Mouse (Mus musculus) MEL (cell line): ENCODE measurements around the gene Rnf5. TPM values are rescaled to one million over a fixed set of nuclear protein-coding genes. Genes with fewer than 3 reads are reported as not detected.
A peak's percentile ranks its signal among the peaks of the same experiment; 100 is the strongest.

Experiments used
- DNase-seq: peaks from one replicate; pipeline ENCODE4 v3.0.0; 2011; ENCODE audit warnings: low read depth, low spot score
- H3K27ac ChIP-seq: 2 replicates; pipeline ENCODE4 v1.5.1; 2012; ENCODE audit warnings: low read depth, mild to moderate bottlenecking, control low read depth, low read length, moderate library complexity; ENCODE audit not compliant: control insufficient read depth
- H3K27me3 ChIP-seq, 2 experiments: fragments of 150-350 bp in 1 of 2; sonication (generic) in 1 of 2; 2 replicates each; pipeline ENCODE4 v1.6.1; 2012; ENCODE audit warnings: low read length in 2 of 2, mild to moderate bottlenecking in 2 of 2, improper control_type of control experiment in 1 of 2, moderate library complexity in 1 of 2; ENCODE audit not compliant: insufficient read depth in 2 of 2, control insufficient read depth in 1 of 2
- H3K36me3 ChIP-seq, 2 experiments: 2 replicates each; pipeline ENCODE4 v1.6.1; 2012 to 2014; ENCODE audit warnings: low read length in 2 of 2, improper control_type of control experiment in 1 of 2, inconsistent platforms in 1 of 2, mild to moderate bottlenecking in 1 of 2; ENCODE audit not compliant: insufficient read depth in 2 of 2, control insufficient read depth in 1 of 2
- H3K4me1 ChIP-seq, 2 experiments: fragments of 150-350 bp in 1 of 2; sonication (generic) in 1 of 2; 2 replicates each; pipeline ENCODE4 v1.6.1; 2012; ENCODE audit warnings: low read length in 2 of 2, improper control_type of control experiment in 1 of 2, mild to moderate bottlenecking in 1 of 2; ENCODE audit not compliant: insufficient read depth in 2 of 2, control insufficient read depth in 1 of 2
- H3K4me3 ChIP-seq, 2 experiments: fragments of 150-350 bp in 1 of 2; sonication (generic) in 1 of 2; 2 replicates each; pipeline ENCODE4 v1.5.1; 2012; ENCODE audit warnings: low read depth in 2 of 2, low read length in 2 of 2, mild to moderate bottlenecking in 2 of 2, moderate library complexity in 2 of 2, control low read depth in 1 of 2, improper control_type of control experiment in 1 of 2; ENCODE audit not compliant: control insufficient read depth in 1 of 2, insufficient read depth in 1 of 2
- H3K79me2 ChIP-seq: 2 replicates; pipeline ENCODE4 v1.6.1; 2012; ENCODE audit warnings: mild to moderate bottlenecking, low read length, moderate library complexity; ENCODE audit not compliant: control insufficient read depth, poor library complexity, insufficient read depth
- H3K9ac ChIP-seq: 2 replicates; pipeline ENCODE4 v1.6.1; 2012; ENCODE audit warnings: low read depth, mild to moderate bottlenecking, control low read depth, low read length, moderate library complexity; ENCODE audit not compliant: control insufficient read depth, poor library complexity, severe bottlenecking
- H3K9me3 ChIP-seq: fragments of 150-350 bp; sonication (generic); replicated peaks from 2 replicates; pipeline ENCODE4 v1.6.1; 2012; ENCODE audit warnings: mild to moderate bottlenecking, low read length, improper control_type of control experiment, moderate library complexity; ENCODE audit not compliant: insufficient read depth
- BHLHE40 ChIP-seq: IDR thresholded peaks from 2 replicates; pipeline ENCODE4 v1.6.1; 2012; ENCODE audit warnings: low read depth, mild to moderate bottlenecking, inconsistent platforms, low read length, improper control_type of control experiment, borderline replicate concordance
- CHD1 ChIP-seq: IDR thresholded peaks from 2 replicates; pipeline ENCODE4 v1.6.1; 2012; ENCODE audit warnings: low read depth, mild to moderate bottlenecking, inconsistent platforms, low read length, improper control_type of control experiment
- CHD2 ChIP-seq: IDR thresholded peaks from 2 replicates; pipeline ENCODE4 v1.6.1; 2011; ENCODE audit warnings: low read length, improper control_type of control experiment
- CTCF ChIP-seq, 3 experiments: IDR thresholded peaks in 2 of 3; conservative IDR thresholded peaks in 1 of 3; 2 replicates each; pipeline ENCODE4 v1.5.1; 2011 to 2012; ENCODE audit warnings: low read length in 3 of 3, low read depth in 2 of 3, mild to moderate bottlenecking in 2 of 3, improper control_type of control experiment in 1 of 3, inconsistent platforms in 1 of 3, mixed read lengths in 1 of 3, moderate library complexity in 1 of 3; ENCODE audit not compliant: control insufficient read depth in 1 of 3, insufficient read depth in 1 of 3, poor library complexity in 1 of 3, severe bottlenecking in 1 of 3
- ELF1 ChIP-seq: IDR thresholded peaks from 2 replicates; pipeline ENCODE4 v1.6.1; 2014; ENCODE audit warnings: low read depth, mild to moderate bottlenecking, inconsistent platforms, low read length, improper control_type of control experiment, moderate library complexity
- ETS1 ChIP-seq: IDR thresholded peaks from 2 replicates; pipeline ENCODE4 v1.6.1; 2012; ENCODE audit warnings: low read depth, mild to moderate bottlenecking, inconsistent platforms, low read length, improper control_type of control experiment, moderate library complexity
- GABPA ChIP-seq: IDR thresholded peaks from 2 replicates; pipeline ENCODE4 v1.6.1; 2012; ENCODE audit warnings: low read depth, mild to moderate bottlenecking, inconsistent platforms, low read length, improper control_type of control experiment, moderate library complexity
- GATA1 ChIP-seq: IDR thresholded peaks from 2 replicates; pipeline ENCODE4 v1.6.1; 2011; ENCODE audit warnings: low read depth, low read length, improper control_type of control experiment
- JUND ChIP-seq: IDR thresholded peaks from 2 replicates; pipeline ENCODE4 v1.6.1; 2011; ENCODE audit warnings: low read depth, mild to moderate bottlenecking, improper control_type of control experiment, low read length
- KAT2A ChIP-seq: conservative IDR thresholded peaks from 2 replicates; pipeline ENCODE4 v1.6.1; 2012; ENCODE audit warnings: low read depth, low read length, improper control_type of control experiment, inconsistent platforms
- MAFK ChIP-seq: IDR thresholded peaks from 2 replicates; pipeline ENCODE4 v1.6.1; 2011; ENCODE audit warnings: low read depth, mild to moderate bottlenecking, low read length, improper control_type of control experiment, borderline replicate concordance
- MAX ChIP-seq: IDR thresholded peaks from 2 replicates; pipeline ENCODE4 v1.6.1; 2011; ENCODE audit warnings: low read length, improper control_type of control experiment
- MXI1 ChIP-seq: IDR thresholded peaks from 2 replicates; pipeline ENCODE4 v1.6.1; 2011; ENCODE audit warnings: mild to moderate bottlenecking, low read depth, low read length, improper control_type of control experiment
- MYB ChIP-seq: IDR thresholded peaks from 2 replicates; pipeline ENCODE4 v1.6.1; 2011; ENCODE audit warnings: mild to moderate bottlenecking, low read depth, low read length, improper control_type of control experiment
- MYC ChIP-seq: IDR thresholded peaks from 2 replicates; pipeline ENCODE4 v1.6.1; 2011; ENCODE audit warnings: low read depth, mild to moderate bottlenecking, low read length, improper control_type of control experiment, moderate library complexity
- NELFE ChIP-seq: IDR thresholded peaks from 2 replicates; pipeline ENCODE4 v1.6.1; 2011; ENCODE audit warnings: low read depth, low read length, improper control_type of control experiment
- NRF1 ChIP-seq: IDR thresholded peaks from 2 replicates; pipeline ENCODE4 v1.6.1; 2014; ENCODE audit warnings: low read depth, mild to moderate bottlenecking, inconsistent platforms, low read length, improper control_type of control experiment, moderate library complexity; ENCODE audit not compliant: poor library complexity, insufficient read depth, severe bottlenecking
- POLR2A ChIP-seq, 2 experiments: IDR thresholded peaks; 2 replicates each; pipeline ENCODE4 v1.6.1; 2011 to 2012; ENCODE audit warnings: low read length in 2 of 2, mild to moderate bottlenecking in 2 of 2, control low read depth in 1 of 2, improper control_type of control experiment in 1 of 2, low read depth in 1 of 2, moderate library complexity in 1 of 2; ENCODE audit not compliant: control insufficient read depth in 1 of 2, insufficient read depth in 1 of 2, poor library complexity in 1 of 2
- POLR2AphosphoS2 ChIP-seq: IDR thresholded peaks from 2 replicates; pipeline ENCODE4 v1.6.1; 2011; ENCODE audit warnings: low read length, improper control_type of control experiment
- POLR2AphosphoS5 ChIP-seq: IDR thresholded peaks from 2 replicates; pipeline ENCODE4 v1.6.1; 2012; ENCODE audit warnings: low read depth, borderline replicate concordance, mild to moderate bottlenecking, inconsistent platforms, low read length, moderate library complexity, mixed read lengths
- RAD21 ChIP-seq: IDR thresholded peaks from 2 replicates; pipeline ENCODE4 v1.6.1; 2011; ENCODE audit warnings: mild to moderate bottlenecking, low read depth, low read length, improper control_type of control experiment
- RCOR1 ChIP-seq: IDR thresholded peaks from 2 replicates; pipeline ENCODE4 v1.6.1; 2012; ENCODE audit warnings: low read depth, mild to moderate bottlenecking, inconsistent platforms, low read length, improper control_type of control experiment
- SIN3A ChIP-seq: IDR thresholded peaks from 2 replicates; pipeline ENCODE4 v1.6.1; 2012; ENCODE audit warnings: low read length, improper control_type of control experiment, inconsistent platforms
- SMC3 ChIP-seq: IDR thresholded peaks from 2 replicates; pipeline ENCODE4 v1.6.1; 2011; ENCODE audit warnings: low read depth, low read length, improper control_type of control experiment
- TBP ChIP-seq: IDR thresholded peaks from 2 replicates; pipeline ENCODE4 v1.8.0; 2011; ENCODE audit warnings: low read depth, low read length, improper control_type of control experiment
- TCF12 ChIP-seq: IDR thresholded peaks from 2 replicates; pipeline ENCODE4 v1.6.1; 2014; ENCODE audit warnings: low read depth, mild to moderate bottlenecking, inconsistent platforms, low read length, improper control_type of control experiment, moderate library complexity
- UBTF ChIP-seq: IDR thresholded peaks from 2 replicates; pipeline ENCODE4 v1.6.1; 2012; ENCODE audit warnings: low read depth, mild to moderate bottlenecking, inconsistent platforms, low read length, improper control_type of control experiment, moderate library complexity, borderline replicate concordance; ENCODE audit not compliant: insufficient read depth
- USF1 ChIP-seq: IDR thresholded peaks from 2 replicates; pipeline ENCODE4 v1.6.1; 2014; ENCODE audit warnings: low read depth, mild to moderate bottlenecking, inconsistent platforms, low read length, improper control_type of control experiment, moderate library complexity
- USF2 ChIP-seq, 2 experiments: IDR thresholded peaks; 2 replicates each; pipeline ENCODE4 v1.6.1; 2011 to 2012; ENCODE audit warnings: improper control_type of control experiment in 2 of 2, low read length in 2 of 2, borderline replicate concordance in 1 of 2, inconsistent platforms in 1 of 2, low read depth in 1 of 2, mild to moderate bottlenecking in 1 of 2; ENCODE audit not compliant: insufficient read depth in 1 of 2
- ZMIZ1 ChIP-seq: IDR thresholded peaks from 2 replicates; pipeline ENCODE4 v1.6.1; 2012; ENCODE audit warnings: low read depth, mild to moderate bottlenecking, inconsistent platforms, low read length, improper control_type of control experiment, moderate library complexity
- polyA plus RNA-seq, 2 experiments: library from polyadenylated mRNA; stranded (reverse) in 1 of 2; unstranded in 1 of 2; fragments of >175 nt in 1 of 2; fragments of >200 nt in 1 of 2; gene quantifications; 2 replicates each; pipeline versions ENCODE4 v1.2.1 to v1.2.4; 2012; ENCODE audit warnings: low replicate concordance in 2 of 2, low read depth in 1 of 2; ENCODE audit not compliant: insufficient read length in 2 of 2, insufficient read depth in 1 of 2, missing spikeins in 1 of 2
- total RNA-seq: library from RNA; depleted of rRNA; stranded (reverse); fragments of 300-350 nt; gene quantifications from 2 replicates; pipeline ENCODE4 v1.2.3, GENCODE M21; 2012

Gene Rnf5
- total and polyA plus RNA-seq, 3 experiments: 24.8 to 85.1 TPM; not detected in 1

DNA sequence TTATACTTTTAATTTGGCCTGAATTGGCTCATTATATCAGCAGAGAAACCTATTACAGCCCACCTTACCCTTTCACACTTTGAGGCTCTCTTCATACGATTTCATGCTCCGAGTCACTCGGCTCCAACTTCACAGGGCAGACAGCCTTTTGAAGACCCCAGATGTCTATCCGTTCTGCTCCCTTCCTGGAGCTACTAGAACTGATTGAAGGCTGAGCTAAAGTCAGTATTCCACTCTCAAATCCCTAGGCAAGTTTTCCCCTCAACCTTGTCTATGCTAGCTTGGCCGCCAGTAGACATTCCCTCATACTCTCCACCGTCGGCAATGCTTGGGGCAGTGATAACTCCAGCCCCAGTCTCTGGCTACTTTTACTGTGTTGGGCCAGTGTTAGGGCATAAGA, 14.3 kb downstream of the Rnf5 start:
- peaks cover 0 to 27% of the 10 kb centered on the region in 2 experiments; a peak in 2 of 4 replicates for H3K36me3 ChIP-seq
- peak overlapping the region; percentile 37 for H3K27ac ChIP-seq
- peaks cover 11 to 40% of the 10 kb centered on the region in 2 experiments for H3K4me1 ChIP-seq
- peak overlapping the region; percentile 51 for H3K9ac ChIP-seq
- H3K79me2 ChIP-seq: peaks cover 16% of the 10 kb centered on the region
- H3K9me3 ChIP-seq: no peaks in the 10 kb centered on the region
- DNase-seq: no peak
- H3K4me3 ChIP-seq: peak overlapping the region; percentile 12 to 25
- no peaks in the 10 kb centered on the region for H3K27me3 ChIP-seq
- TF ChIP-seq USF2 (IDR thresholded peaks at IDR 0.05; ENCODE audit: borderline replicate concordance in 1 of 2, insufficient read depth in 1 of 2, low read depth in 1 of 2, low read length in 2 of 2): no peak
- no peak for TF ChIP-seq MYC
- TF ChIP-seq UBTF: no peak
- no peak for TF ChIP-seq JUND
- no peak for TF ChIP-seq MAX
- TF ChIP-seq TBP: no peak
- no peak for TF ChIP-seq ZMIZ1
- TF ChIP-seq ETS1: no peak
- no peak for TF ChIP-seq RCOR1
- TF ChIP-seq GATA1: no peak
- no peak for TF ChIP-seq ELF1
- no peak for TF ChIP-seq KAT2A
- TF ChIP-seq MYB: no peak
- TF ChIP-seq CHD2: no peak
- no peak for TF ChIP-seq POLR2A (IDR thresholded peaks at IDR 0.05; ENCODE audit: control insufficient read depth in 1 of 2, insufficient read depth in 1 of 2, low read depth in 1 of 2, low read length in 2 of 2, poor library complexity in 1 of 2)
- TF ChIP-seq SIN3A: no peak
- no peak for TF ChIP-seq BHLHE40

DNA sequence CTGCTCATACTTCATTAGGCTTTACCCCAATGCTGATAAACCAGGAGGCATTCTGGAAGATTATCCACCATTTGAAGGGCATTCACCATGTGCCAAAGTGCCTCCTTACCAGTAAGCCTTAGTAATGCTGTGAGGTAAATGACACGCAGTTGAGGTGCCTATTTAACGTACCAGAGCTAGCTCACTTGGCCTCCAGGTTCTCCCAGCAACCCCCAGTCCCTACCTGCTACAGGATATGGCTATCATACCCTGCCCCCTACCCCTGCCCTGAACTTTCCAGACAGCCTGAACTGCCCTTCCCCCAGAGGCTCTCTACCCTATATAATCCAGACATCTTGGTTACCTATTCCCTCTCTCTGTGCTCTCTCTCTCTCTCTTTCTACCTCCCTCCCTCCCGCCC, 14.7 kb downstream of the Rnf5 start:
- Histone ChIP-seq H3K79me2 (peaks cover 16% of the 10 kb centered on the region), H3K9ac (peak overlapping the region; percentile 89; the same call in 1 of the 2 replicates), H3K4me3 (peak overlapping the region in 1 of 2 experiments; percentile 78; a peak in 1 of 4 replicates), H3K27ac (no peak overlapping the region), H3K27me3 (no peaks in the 10 kb centered on the region), H3K36me3 (peaks cover 0 to 27% of the 10 kb centered on the region in 2 experiments; a peak in 2 of 4 replicates), H3K9me3 (no peaks in the 10 kb centered on the region), H3K4me1 (peaks cover 11 to 40% of the 10 kb centered on the region in 2 experiments)
- no peak for TF ChIP-seq USF2 (IDR thresholded peaks at IDR 0.05; ENCODE audit: borderline replicate concordance in 1 of 2, insufficient read depth in 1 of 2, low read depth in 1 of 2, low read length in 2 of 2)
- no peak for TF ChIP-seq POLR2A (IDR thresholded peaks at IDR 0.05; ENCODE audit: control insufficient read depth in 1 of 2, insufficient read depth in 1 of 2, low read depth in 1 of 2, low read length in 2 of 2, poor library complexity in 1 of 2)
- no peak for TF ChIP-seq GABPA
- no peak for TF ChIP-seq TBP
- no peak for TF ChIP-seq GATA1
- TF ChIP-seq NELFE: no peak
- no peak for TF ChIP-seq CHD1
- TF ChIP-seq MXI1: no peak
- no peak for TF ChIP-seq CTCF (IDR thresholded peaks at IDR 0.05 in 2 of 3, conservative IDR thresholded peaks at IDR 0.05 in 1 of 3; ENCODE audit: control insufficient read depth in 1 of 3, insufficient read depth in 1 of 3, low read depth in 2 of 3, low read length in 3 of 3, poor library complexity in 1 of 3, severe bottlenecking in 1 of 3)
- TF ChIP-seq MAFK: no peak
- no peak for TF ChIP-seq MYC
- no peak for TF ChIP-seq POLR2AphosphoS2
- no peak for TF ChIP-seq SIN3A
- no peak for TF ChIP-seq TCF12
- no peak for TF ChIP-seq POLR2AphosphoS5
- no peak for TF ChIP-seq SMC3
- TF ChIP-seq NRF1: no peak
- no peak for TF ChIP-seq RAD21
- TF ChIP-seq BHLHE40: no peak
- no peak for TF ChIP-seq USF1
- DNase-seq: peak; percentile 30
